Mouse (Mus musculus) heart, embryonic 13.5 days (tissue): Measurements from ENCODE around the gene Cdsn. TPM values are rescaled to one million over a fixed set of nuclear protein-coding genes. Genes with fewer than 3 reads are reported as not detected.

Experiments
- ATAC-seq: fragments of 200-750 bp; cut with Nextera tagmentation; 2 replicates; pipeline ENCODE4 v1.8.0; 2017; ENCODE audit warnings: moderate TSS enrichment; ENCODE audit not compliant: insufficient number of reproducible peaks, low FRiP score, low TSS enrichment; ENCODE audit errors: extremely low read depth
- H3K27ac ChIP-seq: fragments of 300-500 bp; sonication (generic); replicated peaks from 2 replicates; pipeline ENCODE4 v1.5.1; 2015; ENCODE audit warnings: moderate library complexity, mild to moderate bottlenecking, inconsistent platforms
- H3K27me3 ChIP-seq: fragments of 300-500 bp; sonication (generic); replicated peaks from 2 replicates; pipeline ENCODE4 v1.6.1; 2015; ENCODE audit warnings: mild to moderate bottlenecking, inconsistent platforms
- H3K36me3 ChIP-seq: fragments of 300-500 bp; sonication (generic); 2 replicates; pipeline ENCODE4 v1.6.1; 2015; ENCODE audit warnings: mild to moderate bottlenecking, inconsistent platforms
- H3K4me1 ChIP-seq: fragments of 300-500 bp; sonication (generic); 2 replicates; pipeline ENCODE4 v1.6.1; 2015; ENCODE audit warnings: inconsistent platforms
- H3K4me2 ChIP-seq: fragments of 300-500 bp; sonication (generic); 2 replicates; pipeline ENCODE4 v1.6.1; 2015; ENCODE audit warnings: inconsistent platforms, mild to moderate bottlenecking, moderate library complexity
- H3K4me3 ChIP-seq: fragments of 300-500 bp; sonication (generic); 2 replicates; pipeline ENCODE4 v1.5.1; 2015; ENCODE audit warnings: moderate library complexity, mild to moderate bottlenecking, inconsistent platforms
- H3K9ac ChIP-seq: fragments of 300-500 bp; sonication (generic); 2 replicates; pipeline ENCODE4 v1.6.1; 2015; ENCODE audit warnings: inconsistent platforms, mild to moderate bottlenecking, moderate library complexity
- H3K9me3 ChIP-seq: fragments of 300-500 bp; sonication (generic); 2 replicates; pipeline ENCODE4 v1.6.1; 2016; ENCODE audit warnings: inconsistent platforms
- WGBS: fragments of 180-500 bp; shearing (Covaris S2); methylation state at CpG from one replicate; pipeline ENCODE4 v1.1.7; 2015; ENCODE audit warnings: mixed read lengths; 5-methylcytosine and 5-hydroxymethylcytosine counted together
- polyA plus RNA-seq: library from polyadenylated mRNA; unstranded; fragments of >200 nt; fragmentation: Nextera tagmentation; extraction: Ambion mirVana; gene quantifications from 2 replicates; pipeline ENCODE4 v1.2.1, GENCODE M21; 2015

Gene Cdsn
- polyA plus RNA-seq, 1 experiment from 2014 or later: 0.39 TPM

DNA sequence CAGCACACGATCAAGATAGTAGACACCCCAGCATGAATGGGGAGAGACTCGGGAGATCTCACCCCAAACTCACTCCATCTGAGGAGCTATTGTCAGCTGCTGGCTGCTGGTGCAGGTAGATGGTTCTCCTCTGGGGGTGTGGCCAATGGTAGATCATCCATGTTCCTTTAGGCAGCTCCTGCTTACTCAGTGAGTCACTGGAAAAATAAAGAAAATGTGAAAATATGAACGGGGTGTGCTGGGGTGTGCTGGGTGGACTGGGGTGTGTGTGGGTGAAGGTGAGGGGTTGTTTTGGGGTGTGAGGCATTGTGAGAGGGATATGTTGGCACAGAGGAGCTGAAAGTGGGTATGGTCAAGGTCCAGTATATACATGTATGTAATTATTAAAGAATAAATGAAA lies 45.5 kb downstream of the Cdsn start:
- Histone ChIP-seq H3K9me3 (0 out of 2 replicates have a peak, but pooled peaks cover 6% of the 10 kb centered on the region), H3K9ac (no peak overlapping the region), H3K36me3 (no peaks in the 10 kb centered on the region), H3K4me2 (no peak overlapping the region), H3K4me1 (no peaks in the 10 kb centered on the region), H3K4me3 (no peak overlapping the region), H3K27ac (no peak overlapping the region), H3K27me3 (peaks cover 9% of the 10 kb centered on the region)
- WGBS: 83% methylated on average over 3 of the region's 3 CpGs
- ATAC-seq: no peak

GRCm38 (mm10) chr17:35601249-35601648 lies 49.3 kb downstream of the Cdsn start, which contains the start of gene Sfta2:
Sfta2 (plus strand) TSS chr17:35601549.
- Histone ChIP-seq H3K4me1 (no peaks in the 10 kb centered on the region), H3K4me3 (no peak within 1 kb of the TSS), H3K27ac (no peak within 1 kb of the TSS), H3K36me3 (no peaks in the 10 kb centered on the region), H3K9me3 (0 out of 2 replicates have a peak, but pooled peaks cover 6% of the 10 kb centered on the region), H3K27me3 (peaks cover 21% of the 10 kb centered on the region), H3K4me2 (no peak within 1 kb of the TSS), H3K9ac (no peak within 1 kb of the TSS)
- ATAC-seq: no peak
- 53% methylated on average over 2 of the region's 2 CpGs for WGBS

DNA sequence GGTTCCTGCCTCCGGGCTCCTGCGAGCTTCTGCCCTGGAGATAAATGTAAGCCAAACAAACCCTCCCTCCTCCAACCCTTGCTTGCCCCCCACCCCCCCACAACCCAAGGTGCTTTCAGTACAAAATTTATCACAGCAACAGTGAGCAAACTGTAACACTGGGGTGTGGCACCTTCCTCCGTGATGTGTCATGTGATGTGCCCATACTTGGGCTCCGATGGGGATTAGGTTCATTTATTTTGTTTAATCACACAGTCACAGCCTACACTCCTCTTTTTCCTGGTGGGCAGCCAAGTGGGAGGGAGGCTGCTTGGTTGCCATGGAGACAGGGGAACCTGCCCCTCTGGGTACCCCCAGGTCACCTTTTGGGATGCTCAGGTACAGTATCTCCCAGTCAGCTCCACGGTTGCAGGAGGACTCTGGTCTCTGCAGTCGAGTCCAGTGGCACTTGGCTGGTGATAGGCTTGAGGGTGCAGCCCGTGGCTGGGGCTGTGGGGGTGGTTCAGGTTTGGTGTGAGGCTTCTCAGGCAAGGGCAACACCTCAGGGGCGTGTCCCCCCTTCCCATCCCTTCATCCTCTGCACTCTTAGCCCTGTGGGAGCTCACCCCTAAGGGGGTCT lies 49.9 kb downstream of the Cdsn start:
- no peak for ATAC-seq
- Histone ChIP-seq H3K4me3 (no peak overlapping the region), H3K4me2 (no peak overlapping the region), H3K4me1 (no peaks in the 10 kb centered on the region), H3K9me3 (0 out of 2 replicates have a peak, but pooled peaks cover 5% of the 10 kb centered on the region), H3K9ac (no peak overlapping the region), H3K27ac (no peak overlapping the region), H3K27me3 (peaks cover 21% of the 10 kb centered on the region), H3K36me3 (no peaks in the 10 kb centered on the region)
- WGBS: 46% methylated on average over 8 of the region's 8 CpGs

Other genes with a start within 250 kb of the Cdsn start
- 0.19 and 0.29 TPM in 2 replicates for gene H2-Q1, start 231.7 kb upstream of the Cdsn start, polyA plus RNA-seq
- 3.3 and 3.4 TPM in 2 replicates for gene H2-Q2, start 209.9 kb upstream of the Cdsn start, polyA plus RNA-seq
- 2.6 and 2.9 TPM in 2 replicates for gene H2-Q4, start 172.5 kb upstream of the Cdsn start, polyA plus RNA-seq
- 0.23 and 0.61 TPM in 2 replicates for gene H2-Q6, start 127.3 kb upstream of the Cdsn start, polyA plus RNA-seq
- 1.2 and 2.1 TPM in 2 replicates for gene H2-Q7, start 113.0 kb upstream of the Cdsn start, polyA plus RNA-seq
- 1.4 and 5.2 TPM in 2 replicates for gene H2-Q10, start 82.0 kb upstream of the Cdsn start, polyA plus RNA-seq
- gene Pou5f1, start 46.1 kb upstream of the Cdsn start, polyA plus RNA-seq: not detected in 2 replicates
- 48.8 and 53.2 TPM in 2 replicates for gene Tcf19, start 35.3 kb upstream of the Cdsn start, polyA plus RNA-seq
- gene Cchcr1, start 35.0 kb upstream of the Cdsn start, polyA plus RNA-seq: 12.3 and 14.6 TPM in 2 replicates
- gene Psors1c2, start 18.9 kb upstream of the Cdsn start, polyA plus RNA-seq: 0.90 and 1.5 TPM in 2 replicates
- not detected in 2 replicates for gene 2300002M23Rik, start 15.3 kb downstream of the Cdsn start, polyA plus RNA-seq
- gene Sfta2, start 49.4 kb downstream of the Cdsn start, polyA plus RNA-seq: 1.5 and 1.8 TPM in 2 replicates
- gene Gm9573, start 74.5 kb downstream of the Cdsn start, polyA plus RNA-seq: not detected in 2 replicates
- 0.36 and 0.39 TPM in 2 replicates for gene Mucl3, start 91.6 kb downstream of the Cdsn start, polyA plus RNA-seq
- 12.2 and 13.5 TPM in 2 replicates for gene Vars2, start 115.5 kb downstream of the Cdsn start, polyA plus RNA-seq
- 25.7 and 27.7 TPM in 2 replicates for gene Gtf2h4, start 121.6 kb downstream of the Cdsn start, polyA plus RNA-seq
- gene Ddr1, start 152.5 kb downstream of the Cdsn start, polyA plus RNA-seq: 122 and 130 TPM in 2 replicates